Mouse (Mus musculus): ENCODE data around the gene Lin7b. TPM values are rescaled to one million over a fixed set of nuclear protein-coding genes. Genes with fewer than 3 reads are reported as not detected.

The Lin7b gene
- 3.0 and 3.6 TPM in 2 replicates for polyA plus RNA-seq (2012)

GRCm38 (mm10) chr7:45370475-45371311 lies at the start of gene Lin7b:
Gene Lin7b, minus strand, starts transcription at chr7:45370583.
- peak; percentile 19 for TF ChIP-seq GATA1 (IDR thresholded peaks at IDR 0.05; ENCODE audit: low read length)

GRCm38 (mm10) chr7:45417962-45418492 lies 47.6 kb upstream of the Lin7b start:
- no peak for TF ChIP-seq GATA1 (IDR thresholded peaks at IDR 0.05; ENCODE audit: low read length)

- no peak for TF ChIP-seq GATA1 (IDR thresholded peaks at IDR 0.05; ENCODE audit: low read length)
Measured at GRCm38 (mm10) chr7:45415636-45416035, 45.3 kb upstream of the Lin7b start.

- TF ChIP-seq GATA1 (IDR thresholded peaks at IDR 0.05; ENCODE audit: low read length), result no peak
Measured at GRCm38 (mm10) chr7:45414740-45415224, 44.4 kb upstream of the Lin7b start.

GRCm38 (mm10) chr7:45413864-45414739 lies 43.7 kb upstream of the Lin7b start:
- TF ChIP-seq GATA1 (IDR thresholded peaks at IDR 0.05; ENCODE audit: low read length), result no peak

GRCm38 (mm10) chr7:45413113-45413863 lies 42.9 kb upstream of the Lin7b start, which contains the start of gene Ntf5:
Gene Ntf5, plus strand, starts transcription at chr7:45413695.
- no peak for TF ChIP-seq GATA1 (IDR thresholded peaks at IDR 0.05; ENCODE audit: low read length)

GRCm38 (mm10) chr7:45412421-45412820 lies 42.0 kb upstream of the Lin7b start:
- TF ChIP-seq GATA1 (IDR thresholded peaks at IDR 0.05; ENCODE audit: low read length), result no peak

GRCm38 (mm10) chr7:45409497-45410163 lies 39.2 kb upstream of the Lin7b start:
- no peak for TF ChIP-seq GATA1 (IDR thresholded peaks at IDR 0.05; ENCODE audit: low read length)

- TF ChIP-seq GATA1 (IDR thresholded peaks at IDR 0.05; ENCODE audit: low read length), result no peak
Measured at GRCm38 (mm10) chr7:45408949-45409348, 38.6 kb upstream of the Lin7b start.

- TF ChIP-seq GATA1 (IDR thresholded peaks at IDR 0.05; ENCODE audit: low read length), result no peak
Measured at GRCm38 (mm10) chr7:45408351-45408750, 38.0 kb upstream of the Lin7b start.

GRCm38 (mm10) chr7:45407836-45408235 lies 37.5 kb upstream of the Lin7b start:
- TF ChIP-seq GATA1 (IDR thresholded peaks at IDR 0.05; ENCODE audit: low read length), result no peak

GRCm38 (mm10) chr7:45406157-45407156 lies 36.1 kb upstream of the Lin7b start:
- no peak for TF ChIP-seq GATA1 (IDR thresholded peaks at IDR 0.05; ENCODE audit: low read length)
